Mouse (Mus musculus): Measurements from ENCODE around the gene Dhx37.

- TF ChIP-seq CTCF (IDR thresholded peaks at IDR 0.05; ENCODE audit: extremely low read depth, insufficient read length, insufficient replicate concordance, low read depth, low read length): no peak
- TF ChIP-seq POLR2A (IDR thresholded peaks at IDR 0.05; ENCODE audit: low read depth, low read length): no peak
These were observed 44.8 kb downstream of the Dhx37 start, which contains the start of gene Gm10382 for GRCm38 (mm10) chr5:125389131-125389578.
